Mouse (Mus musculus) myocyte (in vitro differentiated cells): Measurements from ENCODE around the gene Igfbp6.

Experiments
- CEBPB ChIP-seq: IDR thresholded peaks from 2 replicates; pipeline ENCODE4 v1.6.1; 2011; ENCODE audit warnings: mild to moderate bottlenecking, moderate library complexity; ENCODE audit not compliant: poor library complexity, insufficient read depth, severe bottlenecking
- E2F4 ChIP-seq: IDR thresholded peaks from one replicate; pipeline ENCODE4 v1.6.1; 2011; ENCODE audit warnings: mild to moderate bottlenecking, control low read depth, moderate library complexity; ENCODE audit not compliant: insufficient read depth
- MAX ChIP-seq: IDR thresholded peaks from one replicate; pipeline ENCODE4 v1.6.1; 2011; ENCODE audit warnings: low read depth, mild to moderate bottlenecking, control low read depth
- MYOD1 ChIP-seq, 3 experiments: IDR thresholded peaks; one replicate each; pipeline ENCODE4 v1.6.1; 2011; ENCODE audit warnings: control low read depth in 2 of 3, low read depth in 2 of 3, mild to moderate bottlenecking in 2 of 3, moderate library complexity in 1 of 3; ENCODE audit not compliant: insufficient read length in 2 of 3, control insufficient read depth in 1 of 3
- MYOG ChIP-seq, 3 experiments: IDR thresholded peaks; one replicate each; pipeline ENCODE4 v1.6.1; 2011; ENCODE audit warnings: control low read depth in 2 of 3, low read depth in 2 of 3, mild to moderate bottlenecking in 2 of 3; ENCODE audit not compliant: insufficient read length in 2 of 3, control insufficient read depth in 1 of 3, insufficient read depth in 1 of 3
- POLR2A ChIP-seq: IDR thresholded peaks from one replicate; pipeline ENCODE4 v1.6.1; 2011; ENCODE audit warnings: low read depth, mild to moderate bottlenecking, control low read depth, moderate library complexity; ENCODE audit not compliant: insufficient read length
- POLR2AphosphoS2 ChIP-seq: IDR thresholded peaks from one replicate; pipeline ENCODE4 v1.6.1; 2011; ENCODE audit warnings: low read depth, control low read depth; ENCODE audit not compliant: insufficient read length
- REST ChIP-seq: IDR thresholded peaks from one replicate; pipeline ENCODE4 v1.6.1; 2011; ENCODE audit warnings: mild to moderate bottlenecking, control low read depth, moderate library complexity; ENCODE audit not compliant: insufficient read depth, insufficient read length
- SRF ChIP-seq: IDR thresholded peaks from one replicate; pipeline ENCODE4 v1.6.1; 2011; ENCODE audit warnings: low read depth; ENCODE audit not compliant: control insufficient read depth, insufficient read length
- TCF12 ChIP-seq: IDR thresholded peaks from one replicate; pipeline ENCODE4 v1.6.1; 2011; ENCODE audit warnings: mild to moderate bottlenecking, control low read depth; ENCODE audit not compliant: poor library complexity, insufficient read depth, severe bottlenecking
- TCF3 ChIP-seq: IDR thresholded peaks from one replicate; pipeline ENCODE4 v1.6.1; 2011; ENCODE audit warnings: low read depth, control low read depth; ENCODE audit not compliant: insufficient read length
- USF1 ChIP-seq: IDR thresholded peaks from one replicate; pipeline ENCODE4 v1.6.1; 2011; ENCODE audit warnings: low read depth, mild to moderate bottlenecking, control low read depth, moderate library complexity

- TF ChIP-seq USF1 (no peak), POLR2A (peak; percentile 61), REST (no peak), TCF12 (no peak), SRF (no peak), MYOG (IDR thresholded peaks at IDR 0.05; ENCODE audit: control insufficient read depth in 1 of 3, insufficient read depth in 1 of 3, insufficient read length in 2 of 3, low read depth in 2 of 3) (no peak), POLR2AphosphoS2 (peak; percentile 97), E2F4 (no peak), MYOD1 (IDR thresholded peaks at IDR 0.05; ENCODE audit: control insufficient read depth in 1 of 3, insufficient read length in 2 of 3, low read depth in 2 of 3) (no peak), MAX (no peak), CEBPB (no peak), TCF3 (no peak)
These were observed 27.3 kb upstream of the Igfbp6 start for GRCm38 (mm10) chr15:102116753-102117415.
